Mouse (Mus musculus): Measurements from ENCODE around the gene Etv6. TPM values are rescaled to one million over a fixed set of nuclear protein-coding genes. Genes with fewer than 3 reads are reported as not detected.

The Etv6 gene
- polyA plus RNA-seq, 1 experiment from 2014 or later: 13.5 TPM

DNA sequence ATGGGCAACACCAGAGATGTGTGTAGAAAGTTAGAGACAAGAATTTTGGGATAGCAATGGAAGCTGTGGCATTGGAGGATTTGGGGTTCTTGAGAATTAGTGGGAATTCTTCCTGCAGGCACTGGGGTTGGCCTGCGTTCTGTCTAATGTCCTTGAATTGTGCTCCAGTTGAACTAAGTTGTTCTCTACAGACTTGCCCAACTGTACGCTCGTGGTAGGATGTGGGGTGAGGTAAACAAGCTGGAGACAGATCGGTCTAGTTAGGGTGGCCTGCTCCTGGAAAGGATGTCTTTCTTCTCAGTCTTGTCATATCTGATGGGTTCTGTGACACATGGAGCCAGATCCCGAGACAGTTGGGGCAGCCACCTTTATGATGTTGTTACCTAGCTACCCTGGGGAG is 45.4 kb downstream of the Etv6 start:
- ATAC-seq (ENCODE audit: low FRiP score, low read depth): no peak

DNA sequence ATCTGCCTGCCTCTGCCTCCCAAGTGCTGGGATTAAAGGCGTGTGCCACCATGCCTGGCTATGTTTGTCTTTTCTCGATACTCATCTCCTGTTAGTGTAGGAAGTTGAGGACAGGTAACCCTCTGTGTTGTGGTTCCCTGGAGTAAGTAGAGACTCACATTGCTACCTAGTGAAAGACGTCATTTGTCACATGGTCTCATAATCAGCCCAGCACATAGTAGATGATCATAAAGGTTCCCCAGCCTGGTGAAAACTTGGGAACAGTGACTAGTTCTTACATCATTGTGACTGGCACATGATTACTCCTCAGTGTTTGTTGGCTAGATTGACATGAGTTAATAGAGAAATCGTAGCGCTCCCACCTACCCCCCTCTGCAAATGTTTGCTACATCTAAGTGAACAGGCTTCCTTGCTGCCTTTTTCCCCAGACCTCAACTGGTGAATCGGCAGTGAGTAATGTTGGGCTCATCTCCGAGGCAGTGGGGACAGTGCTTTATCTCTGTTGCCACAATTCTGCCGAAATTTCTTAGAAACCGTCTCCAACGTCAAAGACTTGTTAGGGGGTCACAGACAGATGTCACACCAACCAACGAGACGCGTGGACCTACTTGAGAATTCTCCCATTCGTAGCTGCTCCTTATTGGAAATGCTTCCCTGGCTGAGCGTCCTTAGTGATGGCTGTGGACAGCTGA is 46.9 kb downstream of the Etv6 start:
- no peak for ATAC-seq (ENCODE audit: low FRiP score, low read depth)

More for the DNA sequence above, 45.4 kb downstream of the Etv6 start:
- H3K36me3 ChIP-seq: no peaks in the 10 kb centered on the region
- no peak overlapping the region for H3K4me3 ChIP-seq
- H3K27me3 ChIP-seq: no peaks in the 10 kb centered on the region
- no peaks in the 10 kb centered on the region for H3K9me3 ChIP-seq
- H3K4me2 ChIP-seq (replicated peaks): no peak overlapping the region
- WGBS: 96% methylated on average over 5 of the region's 5 CpGs
- no peak overlapping the region for H3K27ac ChIP-seq (replicated peaks)
- no peak overlapping the region for H3K9ac ChIP-seq (replicated peaks)
- H3K4me1 ChIP-seq: no peaks in the 10 kb centered on the region

GRCm38 (mm10) chr6:134083428-134083827 is 47.9 kb downstream of the Etv6 start:
- Histone ChIP-seq H3K4me1 (no peaks in the 10 kb centered on the region), H3K27me3 (no peaks in the 10 kb centered on the region), H3K4me3 (no peak overlapping the region), H3K9ac (replicated peaks) (no peak overlapping the region), H3K4me2 (replicated peaks) (no peak overlapping the region), H3K27ac (replicated peaks) (no peak overlapping the region), H3K9me3 (no peaks in the 10 kb centered on the region), H3K36me3 (no peaks in the 10 kb centered on the region)
- 75% methylated on average over 4 of the region's 4 CpGs for whole genome bisulfite sequencing
- ATAC-seq (ENCODE audit: low FRiP score, low read depth): no peak

More for the DNA sequence above, 46.9 kb downstream of the Etv6 start:
- H3K36me3 ChIP-seq: no peaks in the 10 kb centered on the region
- H3K9me3 ChIP-seq: no peaks in the 10 kb centered on the region
- no peak overlapping the region for H3K4me3 ChIP-seq
- H3K4me1 ChIP-seq: no peaks in the 10 kb centered on the region
- no peak overlapping the region for H3K27ac ChIP-seq (replicated peaks)
- WGBS: 92% methylated on average over 15 of the region's 15 CpGs
- no peak overlapping the region for H3K9ac ChIP-seq (replicated peaks)
- H3K27me3 ChIP-seq: no peaks in the 10 kb centered on the region
- H3K4me2 ChIP-seq (replicated peaks): no peak overlapping the region

DNA sequence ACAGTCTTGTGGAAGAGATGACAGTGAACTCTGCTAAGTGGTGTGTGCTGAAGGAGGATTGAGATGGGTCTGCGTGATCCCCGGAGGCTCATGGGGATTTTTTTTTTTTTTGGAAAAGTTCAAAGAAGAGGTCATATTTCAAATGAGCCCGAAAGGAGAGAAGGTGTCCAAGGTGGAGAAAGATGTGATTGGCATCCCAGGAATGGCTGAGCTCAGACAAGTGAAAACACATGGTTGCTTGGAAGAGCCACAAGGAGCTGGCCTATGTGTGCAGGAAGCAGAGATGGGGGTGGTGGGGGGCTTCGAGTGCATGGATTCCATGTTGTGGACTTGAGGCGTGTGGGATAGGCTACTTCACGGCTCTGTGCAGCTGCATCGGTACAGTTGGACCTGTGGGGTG is 50.9 kb downstream of the Etv6 start:
- Histone ChIP-seq H3K4me1 (no peaks in the 10 kb centered on the region), H3K9me3 (no peaks in the 10 kb centered on the region), H3K4me2 (replicated peaks) (no peak overlapping the region), H3K4me3 (no peak overlapping the region), H3K36me3 (no peaks in the 10 kb centered on the region), H3K9ac (replicated peaks) (no peak overlapping the region), H3K27ac (replicated peaks) (no peak overlapping the region), H3K27me3 (no peaks in the 10 kb centered on the region)
- no peak for ATAC-seq (ENCODE audit: low FRiP score, low read depth)
- 88% methylated on average over 7 of the region's 7 CpGs for WGBS

DNA sequence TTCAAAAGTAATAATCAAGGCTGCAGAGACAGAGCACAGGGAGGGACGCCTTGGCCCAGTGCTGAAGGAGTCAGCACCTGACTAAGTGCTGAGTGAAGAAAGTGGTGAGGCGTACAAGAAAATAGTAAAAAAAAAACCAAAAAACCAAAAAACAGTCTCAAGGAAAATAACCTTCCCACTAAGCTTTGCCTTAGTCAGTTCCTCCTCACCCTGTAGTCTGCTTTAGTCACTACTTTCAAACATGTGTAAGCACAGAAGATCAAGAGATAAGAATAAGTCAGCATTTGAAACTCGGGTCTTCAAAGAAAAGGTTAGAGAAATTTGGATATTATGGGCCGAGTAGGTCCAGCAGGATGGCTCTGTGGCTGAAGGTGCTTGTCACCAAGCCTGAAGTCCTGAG is 52.2 kb downstream of the Etv6 start:
- Histone ChIP-seq H3K27me3 (no peaks in the 10 kb centered on the region), H3K27ac (replicated peaks) (no peak overlapping the region), H3K36me3 (no peaks in the 10 kb centered on the region), H3K4me3 (no peak overlapping the region), H3K4me1 (no peaks in the 10 kb centered on the region), H3K4me2 (replicated peaks) (no peak overlapping the region), H3K9ac (replicated peaks) (no peak overlapping the region), H3K9me3 (no peaks in the 10 kb centered on the region)
- no peak for ATAC-seq (ENCODE audit: low FRiP score, low read depth)
- WGBS: 90% methylated on average over 4 of the region's 4 CpGs

- Histone ChIP-seq H3K36me3 (no peaks in the 10 kb centered on the region), H3K27ac (replicated peaks) (no peak overlapping the region)
- WGBS: 89% methylated on average over 7 of the region's 7 CpGs
Measured at GRCm38 (mm10) chr6:134089671-134090377, 54.3 kb downstream of the Etv6 start.

GRCm38 (mm10) chr6:134090378-134090692 is 54.8 kb downstream of the Etv6 start:
- 85% methylated on average over 4 of the region's 4 CpGs for WGBS
- no peak overlapping the region for H3K4me3 ChIP-seq
- no peaks in the 10 kb centered on the region for H3K36me3 ChIP-seq
- no peaks in the 10 kb centered on the region for H3K4me1 ChIP-seq
- no peak overlapping the region for H3K27ac ChIP-seq (replicated peaks)
- no peak overlapping the region for H3K4me2 ChIP-seq (replicated peaks)
- H3K9me3 ChIP-seq: no peaks in the 10 kb centered on the region
- no peak for ATAC-seq (ENCODE audit: low FRiP score, low read depth)
- H3K9ac ChIP-seq (replicated peaks): no peak overlapping the region
- H3K27me3 ChIP-seq: no peaks in the 10 kb centered on the region

More at GRCm38 (mm10) chr6:134089671-134090377, 54.3 kb downstream of the Etv6 start:
- Histone ChIP-seq H3K4me3 (no peak overlapping the region), H3K27me3 (no peaks in the 10 kb centered on the region), H3K9me3 (no peaks in the 10 kb centered on the region), H3K4me2 (replicated peaks) (no peak overlapping the region), H3K4me1 (no peaks in the 10 kb centered on the region), H3K9ac (replicated peaks) (no peak overlapping the region)
- no peak for ATAC-seq (ENCODE audit: low FRiP score, low read depth)

DNA sequence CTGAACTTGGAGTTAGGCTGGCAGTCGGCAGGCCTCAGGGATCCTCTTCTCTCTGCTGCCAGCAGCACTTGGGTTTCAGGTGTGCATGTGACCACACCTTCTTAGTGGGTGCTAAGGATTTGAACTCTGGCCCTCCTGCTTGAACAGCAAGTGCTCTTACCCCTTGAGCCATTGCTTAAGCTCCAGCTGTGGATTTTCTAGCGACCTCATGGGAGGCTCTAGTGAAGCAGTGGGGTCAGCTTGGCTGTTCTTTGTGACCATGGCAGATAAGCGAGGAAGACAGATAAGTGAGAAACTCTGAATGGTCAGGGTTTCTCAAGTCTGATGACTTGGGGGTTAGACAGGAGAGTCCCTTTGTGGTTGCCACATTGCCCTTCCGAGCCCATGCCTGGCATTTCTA is 55.4 kb downstream of the Etv6 start:
- no peak overlapping the region for H3K4me2 ChIP-seq (replicated peaks)
- no peak overlapping the region for H3K27ac ChIP-seq (replicated peaks)
- no peaks in the 10 kb centered on the region for H3K27me3 ChIP-seq
- WGBS: 91% methylated on average over 4 of the region's 4 CpGs
- H3K9ac ChIP-seq (replicated peaks): no peak overlapping the region
- H3K4me1 ChIP-seq: no peaks in the 10 kb centered on the region
- H3K9me3 ChIP-seq: no peaks in the 10 kb centered on the region
- no peak for ATAC-seq (ENCODE audit: low FRiP score, low read depth)
- H3K4me3 ChIP-seq: no peak overlapping the region
- no peaks in the 10 kb centered on the region for H3K36me3 ChIP-seq

DNA sequence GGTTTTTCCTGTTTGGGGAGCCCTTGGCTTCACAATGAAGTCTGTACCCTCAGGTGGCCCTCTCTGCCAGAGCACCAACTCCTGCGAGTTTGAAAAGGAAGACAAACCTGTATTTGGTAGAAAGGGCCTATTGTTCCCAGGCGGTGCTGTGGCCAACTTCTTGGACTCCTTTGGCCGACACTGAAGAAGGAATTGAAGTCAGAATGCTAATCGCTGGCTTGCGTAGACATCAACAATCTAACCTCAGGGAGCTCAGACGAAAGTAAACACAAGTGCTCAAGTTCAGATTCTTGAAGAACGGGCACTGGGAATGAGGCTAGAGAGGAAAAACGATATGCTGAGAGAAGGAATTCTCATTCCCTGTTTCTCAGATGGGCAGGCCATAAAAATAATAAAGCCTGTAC is 55.9 kb downstream of the Etv6 start:
- Histone ChIP-seq H3K9ac (replicated peaks) (no peak overlapping the region), H3K4me1 (no peaks in the 10 kb centered on the region), H3K9me3 (no peaks in the 10 kb centered on the region), H3K4me2 (replicated peaks) (no peak overlapping the region), H3K36me3 (no peaks in the 10 kb centered on the region), H3K4me3 (no peak overlapping the region), H3K27me3 (no peaks in the 10 kb centered on the region), H3K27ac (replicated peaks) (no peak overlapping the region)
- WGBS: 80% methylated on average over 8 of the region's 8 CpGs
- no peak for ATAC-seq (ENCODE audit: low FRiP score, low read depth)

DNA sequence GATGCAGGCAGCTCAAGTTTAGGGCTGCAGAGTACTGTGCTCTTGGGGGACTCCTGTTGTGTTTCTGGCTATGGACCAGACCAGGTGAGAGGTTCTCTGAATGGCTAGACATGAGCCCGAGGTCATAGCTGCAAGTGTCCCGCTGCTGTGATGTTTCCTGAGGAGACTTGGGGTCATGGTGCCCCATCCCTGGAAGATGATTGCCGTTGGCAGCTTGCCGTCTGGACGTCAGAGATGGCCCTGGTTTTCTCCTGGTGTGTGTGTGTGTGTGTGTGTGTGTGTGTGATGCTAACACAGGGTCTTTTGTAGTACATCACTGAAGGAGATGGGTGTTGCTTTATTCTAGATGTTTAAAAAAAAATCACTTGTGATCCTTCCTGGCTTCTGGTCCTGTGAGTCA is 58.6 kb downstream of the Etv6 start:
- no peak overlapping the region for H3K4me2 ChIP-seq (replicated peaks)
- no peak overlapping the region for H3K27ac ChIP-seq (replicated peaks)
- 94% methylated on average over 5 of the region's 5 CpGs for WGBS
- no peaks in the 10 kb centered on the region for H3K36me3 ChIP-seq
- H3K4me1 ChIP-seq: no peaks in the 10 kb centered on the region
- no peak for ATAC-seq (ENCODE audit: low FRiP score, low read depth)
- no peaks in the 10 kb centered on the region for H3K27me3 ChIP-seq
- no peak overlapping the region for H3K9ac ChIP-seq (replicated peaks)
- H3K9me3 ChIP-seq: no peaks in the 10 kb centered on the region
- no peak overlapping the region for H3K4me3 ChIP-seq

- Histone ChIP-seq H3K9me3 (no peaks in the 10 kb centered on the region), H3K27ac (replicated peaks) (no peak overlapping the region), H3K9ac (replicated peaks) (no peak overlapping the region), H3K4me3 (no peak overlapping the region), H3K36me3 (no peaks in the 10 kb centered on the region), H3K4me2 (replicated peaks) (no peak overlapping the region), H3K27me3 (no peaks in the 10 kb centered on the region), H3K4me1 (no peaks in the 10 kb centered on the region)
- no peak for ATAC-seq (ENCODE audit: low FRiP score, low read depth)
- WGBS: 94% methylated on average over 7 of the region's 8 CpGs
Measured at GRCm38 (mm10) chr6:134094620-134095019, 59.1 kb downstream of the Etv6 start.

DNA sequence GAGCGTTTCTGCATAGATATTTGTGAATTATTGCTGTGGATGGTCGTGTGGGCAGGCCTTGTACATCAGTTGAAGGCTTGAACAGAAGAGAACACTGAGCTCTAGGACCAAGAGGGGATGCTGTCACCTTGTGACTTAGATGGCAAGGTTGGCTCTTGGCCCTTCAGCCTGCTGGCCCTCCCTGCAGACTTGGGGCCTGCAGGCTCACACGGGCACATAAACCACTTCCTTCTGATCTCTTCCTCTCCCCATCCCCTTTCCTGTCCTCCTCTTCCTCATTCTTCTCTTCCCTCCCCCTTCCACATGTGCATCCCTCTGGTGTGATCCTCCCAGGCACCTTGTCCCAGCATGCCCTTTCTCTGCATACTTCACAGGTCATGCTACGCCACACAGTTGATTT is 60.1 kb downstream of the Etv6 start:
- no peaks in the 10 kb centered on the region for H3K27me3 ChIP-seq
- no peak overlapping the region for H3K4me3 ChIP-seq
- no peak for ATAC-seq (ENCODE audit: low FRiP score, low read depth)
- WGBS: 85% methylated on average over 4 of the region's 4 CpGs
- no peak overlapping the region for H3K27ac ChIP-seq (replicated peaks)
- no peaks in the 10 kb centered on the region for H3K36me3 ChIP-seq
- no peak overlapping the region for H3K9ac ChIP-seq (replicated peaks)
- H3K4me2 ChIP-seq (replicated peaks): no peak overlapping the region
- no peaks in the 10 kb centered on the region for H3K9me3 ChIP-seq
- H3K4me1 ChIP-seq: no peaks in the 10 kb centered on the region; the same call in 1 of the 2 replicates
